Mouse (Mus musculus): ENCODE data around the gene Rps27. TPM values are rescaled to one million over a fixed set of nuclear protein-coding genes. Genes with fewer than 3 reads are reported as not detected.
A peak's percentile ranks its signal among the peaks of the same experiment; 100 is the strongest.

Rps27 gene
- total RNA-seq, 2 experiments from 2014 or later, result 817 to 845 TPM

DNA sequence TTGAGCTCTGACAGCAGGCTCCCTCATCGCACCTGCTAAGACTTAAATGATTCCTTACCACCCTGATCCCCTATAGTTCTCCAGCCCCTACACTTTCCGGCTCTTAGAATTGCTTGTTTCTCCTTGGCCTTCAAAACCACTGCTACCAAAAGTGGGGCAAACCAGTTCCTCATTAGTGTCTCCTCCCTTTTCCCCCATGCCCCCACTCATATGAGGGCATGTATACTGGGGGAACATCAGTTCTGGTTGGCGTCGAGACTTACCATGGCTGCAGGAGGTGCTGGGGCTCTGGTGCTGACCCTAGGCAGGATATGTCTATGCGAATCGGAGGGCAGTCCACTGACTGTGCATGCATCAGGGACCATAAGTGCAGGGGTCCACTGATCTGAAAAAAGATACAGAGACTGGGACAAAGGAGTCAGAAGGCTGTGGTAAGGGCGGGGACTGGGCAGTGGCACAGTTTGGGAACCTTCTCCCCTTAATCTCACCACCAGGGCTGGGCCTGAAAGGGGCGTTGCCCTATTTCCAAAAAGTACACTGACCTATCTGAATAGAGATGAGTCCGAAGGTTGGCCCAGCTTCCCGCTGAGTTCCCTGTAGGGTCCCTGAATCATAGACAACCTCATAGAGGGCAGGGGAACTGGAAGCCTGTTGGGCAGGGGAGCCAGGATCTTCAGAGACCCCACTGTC, 28.4 kb upstream of the Rps27 start:
- intact Hi-C loops (cut with DNase I), result no loop called here
- DNase-seq (ENCODE audit: extremely low spot score in 1 of 2, low spot score in 2 of 2), result no peak

DNA sequence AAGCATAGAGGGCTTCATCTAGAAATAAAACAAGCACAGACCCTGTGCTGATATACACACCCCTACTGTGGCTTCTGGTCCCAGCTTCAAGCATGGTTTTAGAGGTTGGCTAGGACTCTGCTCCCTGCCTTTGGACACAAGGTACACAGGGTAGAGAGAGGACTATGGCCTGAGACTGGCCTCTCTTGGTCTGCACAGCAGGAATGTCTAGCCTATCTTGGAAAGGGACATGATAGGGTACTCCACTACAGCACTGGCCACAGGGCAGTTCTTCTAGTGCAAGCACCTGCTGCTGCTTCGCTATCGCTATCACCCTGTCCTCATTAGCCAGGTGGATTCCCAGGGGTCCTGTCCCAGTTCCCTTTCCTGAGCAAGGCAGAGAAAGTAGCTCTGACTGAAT, 27.8 kb upstream of the Rps27 start:
- no peak for DNase-seq (ENCODE audit: extremely low spot score in 1 of 2, low spot score in 2 of 2)
- intact Hi-C loops (cut with DNase I), result no loop called here

DNA sequence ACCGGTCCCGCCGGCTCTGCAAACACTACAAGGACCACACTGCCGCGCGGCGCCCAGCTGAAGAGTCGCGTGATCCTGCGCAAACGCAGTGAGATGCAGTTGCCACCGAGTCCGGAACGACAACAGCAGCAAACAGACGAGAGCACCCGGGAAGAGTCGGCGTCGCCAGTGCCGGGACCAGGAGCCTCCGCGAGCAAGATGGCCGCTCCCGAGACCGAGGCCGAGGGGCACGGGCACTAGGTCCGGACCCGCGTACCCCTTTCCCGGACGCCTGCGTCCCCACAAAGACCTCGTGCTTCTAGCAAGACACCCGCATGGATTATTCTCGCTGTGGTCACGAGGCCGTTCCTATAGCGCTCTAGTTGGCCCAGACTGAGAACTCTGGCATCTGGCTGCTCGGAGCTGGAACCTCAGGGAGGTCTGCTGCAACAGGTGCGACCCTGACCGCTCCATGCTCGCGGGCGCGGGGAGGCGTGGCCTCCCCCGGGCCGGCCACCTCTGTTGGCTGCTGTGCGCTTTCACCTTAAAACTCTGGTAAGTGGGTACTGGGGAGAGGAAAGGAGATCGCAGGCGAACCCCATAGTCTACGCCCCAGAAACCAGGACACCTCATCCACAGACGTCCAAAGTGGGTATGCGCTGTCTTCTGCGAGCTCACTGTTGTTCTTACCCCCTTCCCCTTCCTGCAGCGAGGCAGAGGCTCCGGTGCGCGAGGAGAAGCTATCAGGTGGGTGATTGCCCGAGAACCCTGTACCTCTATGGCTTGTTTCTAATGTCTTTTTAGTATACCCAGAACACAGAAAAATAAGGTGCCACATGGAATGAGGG, 18.3 kb upstream of the Rps27 start, which contains the start of gene Jtb:
Gene Jtb, plus strand, starts transcription at position 91 of the 827 bp plus-strand sequence.
- DNase-seq (ENCODE audit: extremely low spot score in 1 of 2, low spot score in 2 of 2), result peak; percentile 94
- intact Hi-C loops (cut with DNase I), result no loop called here

DNA sequence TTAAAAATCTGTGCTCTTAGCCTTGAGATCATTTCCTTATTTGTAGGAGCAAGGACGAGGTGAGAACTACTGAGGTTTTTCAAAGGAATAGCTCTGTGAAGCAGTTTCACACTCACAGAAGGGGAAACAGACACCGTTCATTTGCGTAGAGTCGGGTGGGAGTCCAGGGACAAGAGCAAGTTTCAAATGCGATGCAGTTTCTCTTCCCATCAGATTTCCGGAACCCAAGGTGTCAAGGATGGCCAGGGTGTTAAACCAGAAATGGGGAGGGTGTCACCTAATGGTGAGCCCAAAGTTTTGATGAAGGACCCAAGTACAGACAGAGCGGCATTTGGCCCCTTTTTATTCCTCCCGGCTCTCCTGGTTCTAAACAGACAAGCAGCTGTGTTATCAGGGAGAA, 17.6 kb upstream of the Rps27 start:
- intact Hi-C loops (cut with DNase I), result no loop called here
- DNase-seq (ENCODE audit: extremely low spot score in 1 of 2, low spot score in 2 of 2), result no peak

DNA sequence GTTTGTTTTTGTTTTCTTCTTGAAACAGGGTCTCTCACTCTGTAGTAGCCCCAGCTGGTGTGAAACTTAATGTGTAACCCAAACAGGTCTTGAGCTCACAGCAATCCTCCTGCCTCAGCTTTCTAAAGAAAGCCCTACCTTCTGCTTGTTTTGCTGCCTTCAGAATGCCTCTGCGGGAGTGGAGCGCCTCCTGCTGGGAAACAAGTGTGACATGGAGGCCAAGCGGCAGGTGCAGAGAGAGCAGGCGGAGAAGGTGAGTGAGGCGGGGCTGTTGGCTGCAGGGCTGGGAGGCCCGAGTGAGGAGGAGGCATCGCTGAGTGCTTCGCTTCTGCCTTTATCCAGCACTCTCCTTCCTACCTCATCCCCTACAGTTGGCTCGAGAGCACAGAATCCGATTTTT, 10.9 kb upstream of the Rps27 start:
- no peak for DNase-seq (ENCODE audit: extremely low spot score in 1 of 2, low spot score in 2 of 2)
- intact Hi-C loops (cut with DNase I), result no loop called here

DNA sequence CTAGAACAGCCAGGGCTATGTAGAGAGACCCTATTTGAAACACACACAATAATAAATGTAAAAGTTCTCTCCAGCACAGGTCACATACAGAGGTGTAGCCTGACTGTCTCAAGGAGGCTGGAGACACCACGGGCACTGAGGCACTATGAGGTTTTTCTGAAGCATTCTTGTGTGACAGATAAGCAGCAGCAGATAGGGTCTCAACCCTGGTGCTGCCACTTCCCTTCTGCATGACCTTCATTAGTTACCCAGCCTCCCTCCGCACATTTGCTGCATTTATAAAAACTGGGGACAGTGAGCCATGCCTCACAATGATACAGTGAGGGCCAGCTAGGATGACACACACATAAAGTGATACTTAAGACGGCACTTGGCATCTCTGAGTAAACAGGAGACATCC, 9.5 kb upstream of the Rps27 start:
- DNase-seq (ENCODE audit: extremely low spot score in 1 of 2, low spot score in 2 of 2), result no peak
- intact Hi-C loops (cut with DNase I), result no loop called here

DNA sequence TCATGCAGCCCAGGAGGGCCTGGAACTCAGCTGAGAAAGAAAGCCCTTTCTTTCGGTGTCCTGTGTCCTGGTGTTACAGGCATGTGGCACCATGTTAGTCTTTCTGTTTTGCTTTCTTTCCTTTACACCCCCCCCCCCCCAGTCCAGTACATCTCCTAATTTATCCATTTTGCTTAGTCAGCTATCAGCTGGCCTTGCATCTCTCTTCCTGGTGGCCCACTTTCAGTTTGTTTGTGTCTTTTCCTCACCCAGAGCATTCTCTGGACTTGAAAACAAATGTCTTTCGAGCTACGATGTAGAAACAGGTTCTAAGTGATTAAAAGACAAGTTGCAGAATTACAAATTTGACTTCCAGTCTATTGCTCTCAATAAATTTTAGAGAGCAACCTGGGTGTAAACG, 9.0 kb upstream of the Rps27 start:
- no peak for DNase-seq (ENCODE audit: extremely low spot score in 1 of 2, low spot score in 2 of 2)
- intact Hi-C loops (cut with DNase I), result no loop called here

DNA sequence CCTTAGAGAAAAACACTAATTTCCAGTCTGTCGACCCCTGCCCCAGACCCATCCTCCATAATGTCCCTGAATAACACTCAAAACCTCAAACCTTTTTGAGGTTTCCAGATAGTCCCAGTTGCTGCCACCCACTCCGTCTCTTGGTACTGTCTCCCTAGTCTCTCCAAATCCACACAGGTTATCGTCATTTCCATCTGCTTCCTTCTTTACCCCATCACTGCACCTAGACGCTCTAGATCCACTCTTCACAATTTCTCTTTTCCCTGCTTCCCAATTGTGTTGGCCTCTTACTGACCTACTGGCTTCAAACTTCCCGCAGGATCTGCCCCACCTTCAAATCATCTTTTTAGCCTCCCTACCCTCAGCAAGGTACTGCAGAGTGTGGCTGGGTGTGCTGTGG, 7.7 kb upstream of the Rps27 start:
- DNase-seq (ENCODE audit: extremely low spot score in 1 of 2, low spot score in 2 of 2), result no peak
- intact Hi-C loops (cut with DNase I), result no loop called here

DNA sequence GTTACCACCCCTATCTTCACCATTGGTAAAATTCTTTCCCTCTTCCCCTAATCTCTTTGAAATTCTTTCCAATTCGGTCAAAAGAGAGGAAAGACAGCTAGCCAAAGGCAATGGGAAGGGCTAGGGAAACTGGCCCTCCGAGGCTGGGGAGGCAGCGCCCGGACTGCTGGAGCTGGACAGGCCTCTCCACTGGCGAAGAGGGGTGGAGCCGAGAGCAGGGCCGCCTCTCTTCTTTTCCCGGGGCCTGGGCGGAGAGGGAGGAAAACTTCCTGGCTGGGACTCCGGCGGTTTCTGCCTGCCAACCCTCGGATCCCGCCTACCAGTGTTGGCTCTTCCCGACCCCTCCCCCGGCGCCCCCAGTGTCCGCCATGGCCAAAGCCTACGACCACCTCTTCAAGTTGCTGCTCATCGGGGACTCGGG, 7.1 kb upstream of the Rps27 start:
- intact Hi-C loops (cut with DNase I), result no loop called here
- DNase-seq (ENCODE audit: extremely low spot score in 1 of 2, low spot score in 2 of 2), result peak in 1 of 2 experiments; percentile 89

DNA sequence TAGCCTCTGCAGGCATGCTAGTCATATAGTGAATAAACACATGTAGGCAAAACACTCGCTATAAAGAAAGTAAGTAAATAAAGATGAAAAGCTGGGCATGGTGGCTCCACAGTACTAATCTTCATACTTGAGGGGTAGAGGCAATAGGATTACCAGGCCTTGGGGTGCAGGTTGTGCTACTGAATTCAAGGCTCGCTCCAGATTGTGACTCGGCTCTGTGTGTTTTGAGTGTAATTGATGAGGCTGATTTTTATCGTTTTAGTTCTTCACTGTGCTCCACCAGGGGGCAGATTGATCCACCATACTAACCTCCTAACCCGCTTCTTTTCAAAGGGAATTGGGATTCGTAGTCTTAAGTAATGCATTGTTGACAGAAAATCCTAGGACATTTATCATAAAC, 6.6 kb upstream of the Rps27 start:
- intact Hi-C loops (cut with DNase I), result no loop called here

DNA sequence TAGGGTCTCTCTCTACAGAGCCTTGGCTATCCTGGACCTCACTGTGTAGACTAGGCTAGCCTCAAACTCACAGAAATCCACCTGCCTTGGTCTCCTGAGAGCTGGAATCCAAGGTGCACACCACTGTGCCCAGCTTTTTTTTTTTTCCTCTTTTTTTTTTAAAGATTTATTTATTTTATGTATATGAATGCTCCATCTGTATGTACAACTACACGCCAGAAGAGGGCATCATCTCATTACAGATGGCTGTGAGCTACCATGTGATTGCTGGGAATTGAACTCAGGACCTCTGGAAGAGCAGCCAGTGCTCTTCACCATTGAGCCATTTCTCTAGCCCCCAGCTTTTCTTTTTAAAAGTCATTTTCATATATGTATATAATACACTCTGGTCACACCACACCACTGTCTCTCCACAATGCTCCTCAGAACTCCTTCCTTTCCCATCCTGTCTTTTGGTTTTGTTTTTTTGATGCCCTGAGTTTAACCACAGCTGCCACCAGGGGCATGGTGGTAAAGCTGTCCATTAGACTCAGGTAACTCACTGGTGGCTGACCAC, 2.5 kb upstream of the Rps27 start:
- no peak for DNase-seq (ENCODE audit: extremely low spot score in 1 of 2, low spot score in 2 of 2)
- intact Hi-C loops (cut with DNase I), result loop anchor here (5.0 kb wide), 1 partner anchor 156 kb away; no protein-coding TSS in a partner anchor

More for the DNA sequence above, 6.6 kb upstream of the Rps27 start:
- peak; percentile 33 to 43 for DNase-seq (ENCODE audit: extremely low spot score in 1 of 2, low spot score in 2 of 2)

DNA sequence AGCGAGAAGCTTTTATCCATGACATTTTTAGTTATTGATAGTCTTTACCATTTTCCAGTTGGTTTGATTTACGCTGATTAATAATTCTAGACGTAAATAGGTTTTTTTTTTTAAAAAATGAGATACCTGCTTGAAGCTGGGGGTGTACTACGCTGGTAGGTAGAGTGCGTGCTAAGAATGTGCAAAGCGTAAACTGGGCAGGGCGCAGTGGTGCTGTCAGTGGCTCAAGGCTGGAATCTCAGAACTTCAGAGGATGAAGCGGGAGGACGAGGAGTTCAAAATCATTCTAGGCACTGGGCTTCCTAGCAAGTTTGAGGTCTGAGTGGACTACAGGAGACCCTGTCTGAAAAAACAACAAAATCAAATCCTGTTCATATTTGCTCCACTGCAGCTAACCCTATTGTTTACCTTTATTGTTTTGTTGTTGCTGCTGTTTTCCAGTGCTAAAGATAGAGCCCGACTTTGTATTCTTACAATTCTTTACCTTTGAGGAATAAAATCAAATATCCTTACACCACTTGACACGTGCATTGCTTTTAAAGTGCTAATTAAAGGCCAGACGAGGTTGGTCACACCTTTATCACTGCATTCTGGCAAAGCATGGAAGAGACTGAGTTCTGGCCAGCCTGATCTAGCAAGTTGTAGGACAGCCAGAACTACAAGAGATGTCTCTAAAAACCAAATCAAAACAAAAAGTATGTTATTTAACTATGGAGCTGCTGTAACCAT, 669 bp upstream of the Rps27 start:
- intact Hi-C loops (cut with DNase I), result no loop called here
- peak in 1 of 2 experiments; percentile 30 for DNase-seq (ENCODE audit: extremely low spot score in 1 of 2, low spot score in 2 of 2)

DNA sequence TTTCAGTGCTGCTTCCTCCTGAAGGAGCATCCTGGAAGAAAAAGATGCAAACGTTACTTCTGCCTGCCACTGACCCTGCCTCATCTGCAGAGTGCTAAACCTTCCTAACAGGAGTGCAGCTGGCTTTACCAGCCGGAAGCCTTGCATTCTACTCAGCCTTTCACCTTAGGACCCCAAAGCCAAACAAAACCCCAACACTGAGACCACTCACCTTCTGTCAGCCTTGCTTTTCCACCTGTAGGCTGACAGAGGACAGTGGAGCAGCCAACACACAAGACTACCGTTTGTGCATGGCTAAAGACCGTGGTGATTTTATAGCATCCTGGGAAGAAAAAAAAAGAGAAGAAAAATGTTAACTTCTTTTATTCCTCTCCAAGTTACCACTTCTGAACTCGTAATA, 728 bp downstream of the Rps27 start:
- DNase-seq (ENCODE audit: extremely low spot score in 1 of 2, low spot score in 2 of 2), result no peak
- intact Hi-C loops (cut with DNase I), result no loop called here

DNA sequence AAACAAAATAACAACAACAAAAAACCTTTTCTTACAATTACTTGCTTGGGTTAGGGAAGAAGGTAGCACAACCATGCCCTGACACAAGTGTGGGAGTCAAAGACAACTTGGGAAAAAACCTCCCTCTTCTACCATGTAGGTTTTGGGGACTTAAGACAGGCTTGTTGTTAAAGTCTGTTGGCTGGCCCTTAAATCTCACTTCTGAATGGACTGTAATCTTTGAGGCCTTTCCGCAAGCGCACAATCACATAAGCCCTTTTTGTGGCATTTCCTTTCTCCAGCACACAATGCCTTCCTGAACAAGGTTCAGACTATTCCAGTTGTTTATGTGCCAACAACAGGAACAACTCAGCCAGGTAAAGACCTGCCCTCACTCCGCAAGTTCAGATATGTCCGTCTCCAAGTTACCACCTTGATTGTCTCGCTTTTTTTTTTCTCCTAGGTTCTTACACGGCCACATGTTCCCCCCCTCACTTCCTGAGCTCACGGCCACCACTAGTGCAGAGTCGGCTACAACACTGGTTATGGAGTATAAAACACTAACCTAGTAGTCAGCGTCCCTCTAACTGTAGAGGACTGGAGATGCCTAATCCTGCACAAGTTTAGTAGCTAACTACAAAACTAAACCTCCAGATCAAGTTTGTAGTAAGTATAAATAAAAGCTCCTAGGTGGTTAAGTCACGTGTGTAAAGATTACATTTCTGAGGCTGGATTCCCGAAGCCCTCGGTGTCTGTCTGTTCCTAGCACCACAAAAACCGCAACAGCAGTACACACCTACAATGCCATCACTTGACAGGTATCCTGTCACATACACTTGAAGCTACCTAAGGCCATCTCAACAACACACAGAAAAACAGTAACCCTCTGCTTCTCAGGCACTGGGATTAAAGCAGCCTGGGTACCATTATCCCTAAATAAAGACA, 1.7 kb downstream of the Rps27 start:
- no peak for DNase-seq (ENCODE audit: extremely low spot score in 1 of 2, low spot score in 2 of 2)
- intact Hi-C loops (cut with DNase I), result no loop called here

DNA sequence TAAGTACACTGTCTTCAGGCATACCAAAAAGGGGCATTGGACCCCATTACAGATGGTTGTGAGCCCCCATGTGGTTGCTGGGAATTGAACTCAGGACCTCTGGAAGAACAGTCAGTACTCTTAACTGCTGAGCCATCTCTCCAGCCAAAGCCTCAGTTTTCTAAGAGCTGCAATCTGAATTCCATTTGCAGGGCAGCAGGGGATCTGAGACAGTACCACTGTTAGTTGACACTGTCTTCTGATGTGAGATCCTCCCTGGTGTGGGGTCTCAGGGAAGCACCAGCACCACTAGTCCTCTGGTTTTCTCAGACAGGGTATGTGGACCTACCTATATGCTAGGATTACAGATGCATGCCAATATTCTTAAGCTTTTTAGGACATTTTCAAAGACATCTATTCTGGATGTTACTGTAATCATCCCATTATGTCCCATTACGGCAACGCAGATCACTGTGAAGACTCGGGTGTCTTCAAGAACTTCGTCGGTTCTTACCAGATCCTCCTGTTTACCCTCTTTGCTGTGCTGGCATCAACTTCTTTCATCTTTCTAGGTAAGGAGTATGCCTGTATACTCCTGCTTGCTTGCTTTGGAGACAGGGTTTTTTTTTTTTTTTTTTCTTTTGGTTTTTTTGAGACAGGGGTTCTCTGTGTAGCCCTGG, 3.4 kb downstream of the Rps27 start:
- DNase-seq (ENCODE audit: extremely low spot score in 1 of 2, low spot score in 2 of 2), result no peak
- intact Hi-C loops (cut with DNase I), result no loop called here

DNA sequence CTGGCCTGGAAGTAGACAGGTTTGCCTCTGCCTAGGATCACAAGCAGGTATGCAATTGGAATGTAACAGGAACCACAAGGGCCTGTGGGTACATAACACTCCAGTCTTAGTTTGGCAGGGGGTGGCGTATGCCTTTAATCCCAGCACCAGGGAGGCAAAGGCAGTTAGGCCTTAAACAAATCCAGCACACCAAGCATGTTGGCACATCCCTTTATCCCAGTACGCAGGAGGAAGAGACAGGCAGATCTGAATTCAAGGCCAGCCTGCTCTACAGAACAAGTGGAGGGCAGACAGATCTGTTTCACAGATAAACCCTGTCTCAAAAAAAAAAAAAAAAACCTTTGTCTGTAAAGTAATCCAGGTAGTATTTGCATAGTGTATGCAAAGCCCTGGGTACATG, 4.8 kb downstream of the Rps27 start:
- no peak for DNase-seq (ENCODE audit: extremely low spot score in 1 of 2, low spot score in 2 of 2)
- intact Hi-C loops (cut with DNase I), result no loop called here

DNA sequence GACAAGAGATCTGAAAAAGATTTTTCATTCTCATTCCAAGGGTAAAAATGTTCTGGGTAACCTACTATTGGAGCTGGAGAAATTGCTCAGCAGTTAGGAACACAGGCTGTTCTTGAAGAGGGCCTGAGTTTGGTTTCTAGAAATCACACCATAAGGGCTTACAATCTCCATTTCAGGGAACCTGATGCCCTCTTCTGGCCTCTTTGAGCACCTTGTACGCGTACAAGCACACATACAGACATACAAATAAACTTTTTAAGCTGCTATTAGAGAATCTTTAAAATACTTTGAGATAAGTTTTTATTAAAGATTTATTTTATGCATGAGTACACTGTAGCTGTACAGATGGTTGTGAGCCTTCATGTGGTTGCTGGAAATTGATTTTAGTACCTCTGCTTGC, 8.9 kb downstream of the Rps27 start:
- intact Hi-C loops (cut with DNase I), result no loop called here

DNA sequence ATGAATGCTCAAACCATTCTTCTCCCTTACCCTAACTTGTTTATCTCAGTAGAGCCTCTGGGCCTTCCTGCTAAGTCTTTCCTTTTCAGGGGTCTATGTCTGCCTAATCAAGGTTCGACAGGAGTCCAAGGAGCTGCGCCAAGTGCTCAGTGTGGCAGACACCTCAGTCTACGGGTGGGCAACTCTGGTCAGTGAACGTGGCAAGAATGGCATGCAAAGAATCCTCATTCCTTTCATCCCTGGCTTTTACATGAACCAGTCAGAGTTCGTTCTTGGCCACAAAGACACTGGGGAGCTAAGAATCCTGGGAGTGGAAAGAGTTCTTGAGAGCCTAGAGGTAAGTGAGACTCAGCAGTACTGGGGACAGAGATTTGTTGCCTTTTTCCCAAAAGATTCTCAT, 9.8 kb downstream of the Rps27 start:
- intact Hi-C loops (cut with DNase I), result no loop called here
- DNase-seq (ENCODE audit: extremely low spot score in 1 of 2, low spot score in 2 of 2), result no peak

More for the DNA sequence above, 8.9 kb downstream of the Rps27 start:
- DNase-seq (ENCODE audit: extremely low spot score in 1 of 2, low spot score in 2 of 2), result no peak
